Mouse (Mus musculus): ENCODE measurements around the gene Egfem1.

Gene Egfem1

GRCm38 (mm10) chr3:29135176-29136064 is 53.6 kb downstream of the Egfem1 start:
- no peak for DNase-seq (ENCODE audit: low spot score in 2 of 2)

GRCm38 (mm10) chr3:29136065-29136955 is 54.5 kb downstream of the Egfem1 start:
- DNase-seq (ENCODE audit: low spot score in 2 of 2) = no peak

GRCm38 (mm10) chr3:29168401-29168800 is 86.6 kb downstream of the Egfem1 start:
- DNase-seq (ENCODE audit: low spot score in 2 of 2) = no peak

- DNase-seq (ENCODE audit: low spot score in 2 of 2) = no peak
Observed at GRCm38 (mm10) chr3:29169003-29169402, 87.2 kb downstream of the Egfem1 start.

GRCm38 (mm10) chr3:29176991-29177390 is 95.2 kb downstream of the Egfem1 start:
- DNase-seq (ENCODE audit: low spot score in 2 of 2) = no peak

- no peak for DNase-seq (ENCODE audit: low spot score in 2 of 2)
Observed at GRCm38 (mm10) chr3:29182988-29183387, 101.2 kb downstream of the Egfem1 start.

- DNase-seq (ENCODE audit: low spot score in 2 of 2) = no peak
Observed at GRCm38 (mm10) chr3:29183615-29184198, 101.9 kb downstream of the Egfem1 start.

- DNase-seq (ENCODE audit: low spot score in 2 of 2) = no peak
Observed at GRCm38 (mm10) chr3:29184486-29185241, 102.8 kb downstream of the Egfem1 start.

GRCm38 (mm10) chr3:29190263-29190662 is 108.4 kb downstream of the Egfem1 start:
- DNase-seq (ENCODE audit: low spot score in 2 of 2) = no peak

- no peak for DNase-seq (ENCODE audit: low spot score in 2 of 2)
Observed at GRCm38 (mm10) chr3:29197727-29198512, 116.1 kb downstream of the Egfem1 start.

- DNase-seq (ENCODE audit: low spot score in 2 of 2) = peak in 1 of 2 experiments; percentile 8
Observed at GRCm38 (mm10) chr3:29200601-29201000, 118.8 kb downstream of the Egfem1 start.

GRCm38 (mm10) chr3:29202536-29202935 is 120.7 kb downstream of the Egfem1 start:
- DNase-seq (ENCODE audit: low spot score in 2 of 2) = no peak

- no peak for DNase-seq (ENCODE audit: low spot score in 2 of 2)
Observed at GRCm38 (mm10) chr3:29222414-29222813, 140.6 kb downstream of the Egfem1 start.

GRCm38 (mm10) chr3:29229712-29230111 is 147.9 kb downstream of the Egfem1 start:
- no peak for DNase-seq (ENCODE audit: low spot score in 2 of 2)

- DNase-seq (ENCODE audit: low spot score in 2 of 2) = no peak
Observed at GRCm38 (mm10) chr3:29235477-29235876, 153.7 kb downstream of the Egfem1 start.

GRCm38 (mm10) chr3:29236517-29236916 is 154.7 kb downstream of the Egfem1 start:
- DNase-seq (ENCODE audit: low spot score in 2 of 2) = no peak

GRCm38 (mm10) chr3:29243600-29243999 is 161.8 kb downstream of the Egfem1 start:
- DNase-seq (ENCODE audit: low spot score in 2 of 2) = no peak

GRCm38 (mm10) chr3:29291633-29292032 is 209.8 kb downstream of the Egfem1 start:
- DNase-seq (ENCODE audit: low spot score in 2 of 2) = no peak

- DNase-seq (ENCODE audit: low spot score in 2 of 2) = no peak
Observed at GRCm38 (mm10) chr3:29292251-29292650, 210.4 kb downstream of the Egfem1 start.

GRCm38 (mm10) chr3:29293230-29293629 is 211.4 kb downstream of the Egfem1 start:
- no peak for DNase-seq (ENCODE audit: low spot score in 2 of 2)
